Mouse (Mus musculus) hematopoietic stem cell, adult 5-6 weeks (primary cell): ENCODE results near the gene Tma7. TPM values are rescaled to one million over a fixed set of nuclear protein-coding genes. Genes with fewer than 3 reads are reported as not detected.
A peak's percentile ranks its signal among the peaks of the same experiment; 100 is the strongest.

Experiments used
- ATAC-seq, 2 experiments: fragments of 125-278 bp in 1 of 2; replicated peaks in 1 of 2; 2 replicates each; pipeline ENCODE4 v1.8.0; 2016 to 2017; ENCODE audit warnings: inconsistent platforms in 2 of 2, mild to moderate bottlenecking in 2 of 2, moderate number of reproducible peaks in 2 of 2, low read depth in 1 of 2, moderate TSS enrichment in 1 of 2; ENCODE audit not compliant: low FRiP score in 2 of 2, poor library complexity in 2 of 2, severe bottlenecking in 2 of 2, insufficient read depth in 1 of 2, low TSS enrichment in 1 of 2
- total RNA-seq: library from RNA; stranded (forward); fragments of 172-1452, 232-1000 nt; gene quantifications from 2 replicates; pipeline ENCODE4 v1.2.3, GENCODE M21; 2017

Gene Tma7
- total RNA-seq, 1 experiment from 2014 or later, result 60.9 TPM

- ATAC-seq, result no peak
Observed at GRCm38 (mm10) chr9:109055271-109056030, 26.9 kb downstream of the Tma7 start.

DNA sequence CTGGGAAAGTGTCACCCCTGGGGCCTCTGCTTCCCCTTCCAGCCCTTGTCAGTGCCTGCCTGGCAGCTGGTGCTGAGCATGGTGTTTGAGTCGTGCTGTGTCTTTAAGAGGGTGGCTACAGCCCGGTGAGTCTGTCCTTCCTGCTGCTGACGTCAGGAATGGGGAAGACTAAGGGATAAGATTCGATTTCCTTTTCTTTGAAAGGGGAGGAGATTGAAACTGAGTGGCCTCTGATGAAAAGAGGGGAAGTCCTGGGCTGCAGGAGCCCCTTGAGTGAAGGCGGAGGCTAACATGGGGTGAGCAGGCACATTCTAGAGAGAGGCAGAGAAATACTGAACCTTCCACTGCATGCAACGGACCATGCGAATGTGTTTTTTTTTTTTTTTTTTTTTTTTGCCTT is 27.7 kb downstream of the Tma7 start:
- ATAC-seq, result peak; percentile 57 to 58

- ATAC-seq, result no peak
Observed at GRCm38 (mm10) chr9:109053851-109054250, 28.5 kb downstream of the Tma7 start.

GRCm38 (mm10) chr9:109053366-109053765 is 29.0 kb downstream of the Tma7 start:
- no peak for ATAC-seq

GRCm38 (mm10) chr9:109052490-109053260 is 29.7 kb downstream of the Tma7 start:
- no peak for ATAC-seq

- peak; percentile 23 to 34; a peak in 3 of 4 replicates for ATAC-seq
Observed at GRCm38 (mm10) chr9:109051651-109052489, 30.5 kb downstream of the Tma7 start.

GRCm38 (mm10) chr9:109051011-109051501 is 31.3 kb downstream of the Tma7 start:
- ATAC-seq, result 0 out of 4 replicates have a peak, but pooled peaks of 1 of the 2 experiments have one; percentile 13

- ATAC-seq, result no peak
Observed at GRCm38 (mm10) chr9:109050674-109050997, 31.8 kb downstream of the Tma7 start.

DNA sequence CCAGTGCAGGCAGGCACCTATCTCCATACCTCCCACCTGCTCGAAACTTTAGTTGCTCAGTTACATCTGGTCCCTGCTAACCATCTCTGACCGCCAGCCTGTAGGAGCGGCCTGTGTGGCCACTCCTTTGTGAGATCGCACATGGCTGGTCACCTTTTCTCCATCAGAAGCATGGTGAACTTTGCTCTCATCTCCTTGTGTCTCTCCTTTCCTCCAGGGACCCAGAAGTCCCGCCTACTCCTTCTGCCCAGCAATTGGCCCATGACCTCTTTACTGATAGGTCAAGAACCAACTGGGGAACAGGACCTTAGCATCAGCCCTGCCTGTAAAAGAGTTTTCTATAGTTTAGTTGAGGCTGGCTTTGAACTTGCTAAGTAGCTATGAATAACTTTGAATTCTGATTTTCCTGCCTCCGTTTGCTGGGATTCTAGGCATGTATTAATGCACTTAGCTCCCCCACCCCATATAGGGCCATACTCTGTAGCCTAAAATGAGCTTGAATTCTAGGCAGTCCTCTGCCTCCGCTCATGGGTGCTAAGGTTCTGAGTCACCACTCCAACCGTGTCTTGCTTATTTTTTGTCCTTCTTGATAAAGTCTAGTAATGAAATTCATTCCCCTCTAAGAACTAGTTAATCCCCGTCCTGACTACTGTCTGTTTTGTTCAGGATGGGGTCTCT is 32.3 kb downstream of the Tma7 start:
- ATAC-seq, result no peak

DNA sequence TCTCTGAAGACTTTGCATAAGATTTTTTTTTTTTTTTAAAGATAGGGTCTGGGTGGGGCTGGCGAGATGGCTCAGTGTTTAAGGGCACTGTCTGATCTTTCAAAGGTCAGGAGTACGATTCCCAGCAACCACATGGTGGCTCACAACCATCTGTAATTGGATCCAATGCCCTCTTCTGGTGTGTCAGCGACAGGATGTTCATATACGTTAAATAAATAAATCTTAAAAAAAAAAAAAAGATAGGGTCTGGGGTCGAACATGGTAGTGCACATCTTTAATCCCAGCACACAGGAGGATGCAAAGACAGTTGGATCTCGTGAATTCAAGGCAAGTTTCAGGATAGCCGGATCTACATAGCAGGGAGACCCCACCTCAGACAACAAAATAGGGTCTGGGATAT is 33.1 kb downstream of the Tma7 start:
- ATAC-seq, result no peak

DNA sequence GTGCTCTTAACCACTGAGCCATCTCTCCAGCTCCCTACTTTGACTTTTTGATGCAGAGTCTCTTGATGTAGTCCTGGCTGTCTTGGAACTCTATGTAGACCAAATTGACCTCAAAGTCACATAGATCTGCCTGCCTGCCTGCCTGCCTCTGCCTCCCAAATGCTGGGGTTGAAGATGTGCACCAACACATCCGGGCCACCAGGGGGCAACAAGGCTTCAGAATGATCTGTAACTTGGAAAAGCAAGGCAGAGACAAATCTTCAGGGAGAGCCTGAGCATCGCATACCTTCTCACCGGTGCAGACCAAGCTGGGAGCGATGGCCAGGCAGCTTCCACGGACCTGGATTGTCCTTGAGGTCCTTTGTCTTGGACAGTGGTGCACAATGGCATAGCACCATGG is 36.1 kb downstream of the Tma7 start:
- ATAC-seq, result peak; percentile 76 to 89

DNA sequence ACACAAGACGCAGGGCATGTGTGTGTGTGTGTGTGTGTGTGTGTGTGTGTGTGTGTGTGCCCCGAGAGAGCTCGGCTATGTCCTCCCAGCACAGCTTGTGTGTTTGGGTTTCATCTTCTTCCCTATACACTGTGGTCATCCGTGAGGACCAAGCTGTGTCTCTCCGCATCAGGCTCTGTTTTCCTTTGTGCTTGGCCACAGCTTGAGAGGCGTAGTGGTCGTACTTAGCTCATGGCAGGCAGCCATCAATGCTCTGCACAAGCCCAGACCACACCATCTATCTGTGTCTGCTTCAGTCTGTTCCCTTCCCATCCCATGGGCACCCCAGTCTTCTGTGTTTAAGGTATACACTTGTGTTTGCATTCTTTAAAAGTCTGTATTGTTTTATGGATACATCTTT is 41.0 kb downstream of the Tma7 start:
- no peak for ATAC-seq

DNA sequence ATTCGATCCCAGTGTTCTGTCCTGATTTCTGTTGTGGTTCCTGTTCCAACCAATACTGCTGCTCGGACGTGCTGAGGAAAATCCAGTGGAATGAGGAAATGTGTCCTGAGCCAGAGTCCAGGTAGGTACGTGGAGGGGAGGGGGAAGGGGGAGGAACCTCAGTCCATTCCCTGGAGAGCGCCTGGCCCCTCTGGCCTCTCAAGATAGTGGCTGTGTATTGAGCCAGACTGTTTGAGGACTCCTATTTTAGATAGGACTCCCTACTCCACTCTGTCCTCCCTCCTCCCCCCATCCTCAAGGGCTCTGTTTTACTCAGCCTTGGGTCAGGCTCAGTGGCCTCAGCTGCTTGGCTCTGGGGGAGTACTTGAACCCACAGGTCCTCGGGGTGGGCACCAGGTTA is 41.5 kb downstream of the Tma7 start:
- ATAC-seq, result no peak

GRCm38 (mm10) chr9:109040216-109040615 is 42.2 kb downstream of the Tma7 start:
- ATAC-seq, result no peak

DNA sequence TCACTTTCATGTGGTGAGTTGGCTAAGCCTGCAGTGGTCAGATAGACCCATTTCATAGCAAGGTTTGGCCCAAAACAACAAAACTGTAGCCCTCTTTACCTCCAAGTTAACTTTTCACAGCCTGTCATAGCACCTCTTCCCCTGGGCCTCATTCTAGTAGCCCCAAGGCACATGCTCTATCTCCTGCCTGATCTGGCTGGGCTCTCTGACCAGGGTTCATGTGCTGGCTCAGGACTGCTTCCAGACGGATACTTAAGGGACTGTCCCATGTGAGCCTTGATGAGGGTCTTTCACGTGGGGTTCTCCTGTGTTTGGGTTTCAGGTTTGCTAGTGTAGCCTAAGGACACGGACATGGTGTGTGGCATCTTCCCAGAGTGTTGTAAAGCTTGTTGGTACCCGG is 42.7 kb downstream of the Tma7 start:
- no peak for ATAC-seq

- peak; percentile 42 to 47 for ATAC-seq
Observed at GRCm38 (mm10) chr9:109038901-109039364, 43.5 kb downstream of the Tma7 start.
